Mouse (Mus musculus): ENCODE measurements at regions not wholly inside any gene's neighbourhood (a gene's known extent, or its start where the extent isn't known, plus 50 kb on each side); places are given as distances from the start of the nearest gene placed in this dataset.

DNA sequence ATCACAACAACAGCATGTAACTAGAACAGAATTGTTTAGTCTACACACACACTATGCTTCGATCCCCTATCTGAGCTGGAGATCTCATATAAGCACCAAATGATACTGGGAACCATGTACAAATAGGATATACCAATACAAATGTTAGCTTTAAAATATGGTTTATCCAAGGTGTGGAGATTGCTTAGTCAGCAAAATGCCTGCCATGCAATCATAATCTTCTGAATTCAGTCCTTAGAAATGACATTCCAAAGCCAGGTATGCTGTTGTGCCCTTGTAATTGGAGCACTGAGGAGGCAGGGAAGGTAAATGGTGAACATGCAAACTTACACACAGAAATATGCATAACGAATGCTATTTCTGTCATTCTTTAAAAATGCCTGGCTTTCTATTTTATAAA, 54.0 kb upstream of the Thsd7b start:
- in situ Hi-C loops (cut with MboI; ENCODE audit: unreplicated experiment in 2 of 2), result no loop called here

GRCm38 (mm10) chr1:129208806-129209205, 64.3 kb upstream of the Thsd7b start:
- in situ Hi-C loops (cut with MboI; ENCODE audit: unreplicated experiment in 2 of 2), result no loop called here

DNA sequence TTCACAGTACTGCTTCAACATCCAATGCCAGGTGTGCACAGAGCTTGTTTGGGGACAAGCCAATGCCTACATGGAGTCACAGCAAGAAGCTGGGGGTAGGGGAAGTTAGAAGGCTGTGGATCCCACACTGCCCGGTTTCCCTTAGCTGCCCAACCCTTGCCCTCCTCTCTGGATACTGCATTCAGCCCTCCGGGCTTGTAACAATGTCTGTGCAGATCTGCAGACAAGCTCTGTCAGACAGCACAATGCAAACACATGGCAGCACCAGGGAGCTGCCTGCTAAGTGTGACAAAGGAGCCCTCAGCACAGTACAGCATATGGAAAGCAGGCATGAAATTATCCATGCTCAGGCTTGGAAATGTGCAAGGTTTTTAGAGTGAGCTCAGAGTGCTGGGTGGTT, 64.7 kb upstream of the Thsd7b start:
- in situ Hi-C loops (cut with MboI; ENCODE audit: unreplicated experiment in 2 of 2), result no loop called here

DNA sequence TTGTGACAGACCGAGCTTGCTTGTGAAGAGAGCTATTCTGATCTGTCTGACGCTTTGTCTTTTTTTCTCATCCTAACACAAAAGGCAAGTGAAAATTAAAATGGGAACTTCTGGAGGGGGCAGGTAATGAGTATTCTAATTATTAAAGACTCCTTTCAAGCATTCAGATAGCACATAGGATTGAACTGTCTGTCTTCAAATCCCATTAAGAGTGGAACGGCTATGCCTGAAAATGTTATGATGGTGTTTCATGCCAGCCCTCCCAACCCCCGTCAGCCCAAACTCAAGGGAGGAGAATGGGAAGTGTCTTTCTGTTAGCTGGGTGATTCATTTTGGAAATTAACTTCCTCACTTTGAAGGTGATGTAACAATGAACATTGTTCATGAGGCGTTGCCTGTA, 65.4 kb upstream of the Thsd7b start:
- in situ Hi-C loops (cut with MboI; ENCODE audit: unreplicated experiment in 2 of 2), result no loop called here

GRCm38 (mm10) chr1:129180174-129180759, 92.8 kb upstream of the Thsd7b start:
- in situ Hi-C loops (cut with MboI; ENCODE audit: unreplicated experiment in 2 of 2), result no loop called here

- in situ Hi-C loops (cut with MboI; ENCODE audit: unreplicated experiment in 2 of 2), result no loop called here
These were observed 103.2 kb upstream of the Thsd7b start for GRCm38 (mm10) chr1:129169936-129170335.

GRCm38 (mm10) chr1:129150643-129151042, 122.5 kb upstream of the Thsd7b start:
- in situ Hi-C loops (cut with MboI; ENCODE audit: unreplicated experiment in 2 of 2), result no loop called here

DNA sequence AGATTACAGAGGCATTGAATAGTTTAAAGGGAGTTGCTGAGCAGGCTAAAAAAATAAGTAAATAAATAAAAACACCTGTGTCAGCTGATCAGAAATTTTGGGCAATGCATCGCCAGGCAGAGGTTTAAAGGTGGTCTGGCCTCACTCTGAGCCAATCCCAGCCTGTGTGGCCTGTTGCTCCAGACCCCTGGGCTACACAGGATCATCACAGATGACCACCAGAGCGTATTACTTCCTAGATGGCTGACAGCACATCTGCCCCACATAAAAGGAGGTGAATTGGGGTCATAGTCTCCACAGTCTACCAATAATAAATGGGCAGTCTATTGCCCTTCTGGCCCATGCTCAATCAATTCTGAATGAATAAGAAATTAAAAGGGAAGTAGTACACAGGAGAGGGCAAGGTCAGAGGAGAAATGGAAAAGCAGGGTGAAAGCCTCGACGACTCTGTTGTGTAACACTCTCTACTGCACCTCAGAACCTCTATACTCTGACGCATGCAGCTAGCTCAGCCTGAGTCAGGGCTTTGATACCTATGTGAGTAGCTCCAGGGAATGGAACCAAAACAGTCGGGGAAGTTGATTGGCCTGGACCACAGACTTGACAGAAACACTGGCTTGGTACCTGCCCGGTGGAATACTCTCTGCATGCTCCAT, 124.2 kb upstream of the Thsd7b start:
- in situ Hi-C loops (cut with MboI; ENCODE audit: unreplicated experiment in 2 of 2), result no loop called here

GRCm38 (mm10) chr1:129146395-129147094, 126.6 kb upstream of the Thsd7b start:
- in situ Hi-C loops (cut with MboI; ENCODE audit: unreplicated experiment in 2 of 2), result no loop called here

GRCm38 (mm10) chr1:129138783-129139182, 134.3 kb upstream of the Thsd7b start:
- in situ Hi-C loops (cut with MboI; ENCODE audit: unreplicated experiment in 2 of 2), result no loop called here

DNA sequence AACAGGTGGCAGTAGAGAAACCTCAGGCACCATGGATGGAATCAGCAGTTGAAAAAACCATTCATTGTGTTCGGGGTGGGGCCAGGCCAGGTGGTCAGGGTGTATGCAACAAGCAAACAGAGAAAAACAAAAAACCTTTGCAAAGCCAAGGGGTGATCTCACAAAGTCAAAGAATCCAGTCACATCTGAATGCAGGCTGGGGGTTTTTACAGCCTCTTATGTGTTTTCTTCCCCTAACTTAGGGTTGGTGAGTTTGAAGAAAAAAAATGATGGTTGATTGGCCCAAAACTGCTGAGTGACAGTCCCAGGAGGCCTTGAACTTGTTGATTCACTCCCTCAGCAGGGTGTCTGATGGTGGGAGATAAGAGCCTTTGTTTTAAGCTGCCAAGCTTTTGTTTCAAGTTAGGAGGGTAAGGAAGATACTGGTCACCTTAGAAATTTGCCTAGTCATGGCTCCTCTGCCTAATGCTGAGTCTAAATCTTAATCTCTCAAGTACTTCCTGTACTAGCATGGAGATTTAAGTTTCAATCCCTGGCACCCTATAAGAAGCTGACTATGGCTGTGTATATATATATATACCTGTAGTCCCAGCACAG, 166.0 kb upstream of the Thsd7b start:
- in situ Hi-C loops (cut with MboI; ENCODE audit: unreplicated experiment in 2 of 2), result no loop called here

- in situ Hi-C loops (cut with MboI; ENCODE audit: unreplicated experiment in 2 of 2), result no loop called here
These were observed 172.1 kb upstream of the Thsd7b start for GRCm38 (mm10) chr1:129100997-129101396.

DNA sequence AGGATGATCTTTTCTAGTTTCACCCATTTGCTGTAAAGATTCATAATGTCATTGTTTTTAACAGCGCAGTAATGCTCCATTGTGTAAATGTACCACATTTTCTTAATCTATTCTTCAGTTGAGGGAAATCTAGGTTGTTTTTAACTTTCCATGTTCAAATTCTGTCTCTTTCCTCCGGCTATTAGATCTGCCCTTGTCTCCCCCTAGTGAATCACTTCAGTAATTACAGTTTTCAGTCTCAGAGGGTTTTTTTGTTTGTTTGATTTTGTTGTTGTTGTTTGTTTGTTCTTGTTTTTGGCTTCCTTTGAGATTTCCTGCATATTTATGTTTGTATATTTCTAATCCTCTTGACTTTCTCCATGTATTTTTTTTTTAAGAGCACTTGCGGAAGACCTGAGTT, 194.8 kb upstream of the Thsd7b start:
- in situ Hi-C loops (cut with MboI; ENCODE audit: unreplicated experiment in 2 of 2), result loop anchor here in 1 of 2 experiments (25.0 kb wide), 3 partner anchors 216 to 791 kb away; partner anchors contain the start of gene Cxcr4

DNA sequence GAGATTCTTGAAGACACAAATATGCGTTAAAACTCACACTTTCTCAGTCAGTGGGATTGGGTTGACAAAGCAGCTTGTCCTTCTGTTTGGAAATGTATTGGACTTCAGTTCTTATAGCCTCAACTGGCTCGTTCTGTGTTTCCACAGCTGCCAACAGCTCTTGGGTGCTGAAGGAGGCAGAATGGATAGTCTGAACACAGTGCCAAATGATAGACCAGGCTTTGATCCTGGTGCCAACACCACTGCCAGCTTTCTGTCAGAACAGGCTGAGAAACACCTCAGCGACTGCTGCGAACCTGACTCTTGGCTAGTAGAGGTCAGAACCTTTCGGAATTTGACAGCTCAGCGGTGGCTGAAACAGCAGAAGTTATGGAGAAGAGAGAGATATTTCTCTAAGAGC, 215.9 kb upstream of the Thsd7b start:
- in situ Hi-C loops (cut with MboI; ENCODE audit: unreplicated experiment in 2 of 2), result no loop called here

- in situ Hi-C loops (cut with MboI; ENCODE audit: unreplicated experiment in 2 of 2), result no loop called here
These were observed 217.8 kb upstream of the Thsd7b start for GRCm38 (mm10) chr1:129055252-129055651.

- in situ Hi-C loops (cut with MboI; ENCODE audit: unreplicated experiment in 2 of 2), result no loop called here
These were observed 239.4 kb upstream of the Thsd7b start for GRCm38 (mm10) chr1:129033707-129034106.

DNA sequence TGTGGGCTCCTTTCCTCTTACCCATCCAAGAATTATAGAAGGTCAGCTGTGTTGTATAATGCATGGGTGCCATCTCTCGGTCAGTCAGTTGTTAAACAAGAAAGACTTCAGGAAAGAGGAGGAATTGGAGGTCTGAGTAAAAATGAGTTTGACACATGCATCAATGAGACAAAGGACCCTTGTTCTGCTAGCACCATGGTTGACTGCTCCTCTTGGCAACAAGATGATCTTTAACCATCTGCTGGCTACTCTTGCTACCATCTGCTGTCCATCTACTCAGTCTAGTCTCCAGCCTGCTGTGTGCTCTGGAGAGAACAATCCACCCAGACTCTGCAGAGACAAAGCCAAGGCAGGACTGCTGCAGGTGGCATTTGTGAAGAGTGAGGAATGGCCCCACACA, 267.2 kb upstream of the Thsd7b start:
- in situ Hi-C loops (cut with MboI; ENCODE audit: unreplicated experiment in 2 of 2), result no loop called here

DNA sequence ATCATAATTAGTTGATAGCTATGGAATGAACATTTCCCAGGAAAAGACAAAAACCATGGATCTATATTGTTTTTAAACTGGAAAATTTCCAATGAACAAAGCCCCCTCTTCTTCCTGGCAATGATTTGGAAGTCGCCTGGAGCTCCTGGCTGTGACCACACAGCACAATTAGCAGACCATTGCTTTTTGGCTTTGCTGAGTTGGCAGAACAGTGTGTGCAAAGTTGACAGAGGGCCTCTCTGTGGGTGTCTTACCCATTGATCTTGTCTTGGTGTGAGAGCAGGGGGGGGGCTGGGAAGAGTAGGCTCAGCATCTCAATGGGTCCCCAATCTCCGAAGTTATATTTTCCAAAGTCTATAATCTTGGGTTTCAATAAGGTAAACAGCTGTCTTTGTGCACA, 270.8 kb upstream of the Thsd7b start:
- in situ Hi-C loops (cut with MboI; ENCODE audit: unreplicated experiment in 2 of 2), result no loop called here

DNA sequence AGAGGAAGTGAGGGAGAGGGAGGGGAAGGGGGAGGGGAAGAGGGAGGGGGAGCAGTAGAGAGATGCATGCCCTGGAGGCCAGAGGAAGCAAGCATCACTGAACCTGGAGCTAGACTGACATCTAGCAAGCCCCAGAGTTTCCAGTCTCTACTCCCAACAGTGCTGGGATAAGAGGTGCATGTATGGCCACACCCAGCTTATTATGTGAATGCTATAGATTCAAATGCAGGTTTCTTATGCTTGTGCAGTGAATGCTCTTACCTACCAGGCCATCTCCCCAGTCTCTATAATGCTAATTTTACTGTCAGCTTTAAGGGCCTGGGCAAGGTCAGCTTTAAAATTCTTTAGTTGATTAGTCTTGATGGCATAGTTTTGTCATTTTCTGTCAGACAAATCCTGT, 271.3 kb upstream of the Thsd7b start:
- in situ Hi-C loops (cut with MboI; ENCODE audit: unreplicated experiment in 2 of 2), result no loop called here

DNA sequence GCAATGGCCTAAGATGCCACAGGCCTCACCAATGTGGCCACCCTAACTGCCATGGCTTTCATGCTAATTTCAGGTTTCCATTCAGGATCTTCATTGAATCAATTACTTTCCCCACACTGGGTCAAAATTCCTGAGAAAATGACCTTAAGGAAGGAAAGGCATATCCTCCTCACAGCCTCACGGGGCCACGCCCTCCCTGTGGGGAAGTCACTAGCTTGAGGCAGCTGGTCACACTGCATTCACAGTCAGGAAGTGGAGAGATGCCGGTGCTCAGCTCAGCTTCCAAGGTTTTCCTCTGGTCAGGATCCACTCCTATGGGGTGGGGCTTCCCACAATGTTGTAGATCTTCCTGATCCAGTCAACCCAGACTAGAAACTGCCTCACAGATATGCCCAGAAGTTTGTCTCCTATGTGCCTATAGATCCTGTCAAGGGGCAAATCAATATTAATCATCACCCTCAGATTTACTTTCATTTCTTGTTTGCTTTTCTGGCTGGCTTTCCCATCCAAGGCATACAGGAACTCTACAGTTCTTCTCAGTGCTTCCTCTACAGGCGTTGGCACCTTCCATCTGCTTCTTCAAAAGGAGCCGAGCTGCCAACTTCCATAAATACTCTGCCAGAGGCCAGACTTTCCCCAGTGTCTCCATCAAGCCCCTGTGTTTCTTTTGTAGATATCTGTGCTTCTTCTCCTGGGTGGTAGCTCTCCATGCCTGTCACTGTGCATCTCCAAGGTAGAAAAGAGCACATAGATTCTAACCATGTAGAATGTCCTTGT, 273.2 kb upstream of the Thsd7b start:
- in situ Hi-C loops (cut with MboI; ENCODE audit: unreplicated experiment in 2 of 2), result no loop called here

GRCm38 (mm10) chr1:128994655-128995054, 278.4 kb upstream of the Thsd7b start:
- in situ Hi-C loops (cut with MboI; ENCODE audit: unreplicated experiment in 2 of 2), result no loop called here
